In genomic region chr6:34875268-34875761, GRCm38 (mm10) we compare ENCODE assay signal across 8 mouse cellular contexts. TPM values are rescaled to one million over a fixed set of nuclear protein-coding genes. Genes with fewer than 3 reads are reported as not detected.
DNase-seq lines count a peak whose midpoint lies in the region; ATAC-seq lines count a peak whose summit lies in the region.

No protein-coding gene starts in this region.

- peaks cover 72% of the 10 kb centered on the region for H3K36me3 ChIP-seq in erythroblast, embryonic 14.5 days (ENCODE audit: control insufficient read depth)
- peaks cover 36% of the 10 kb centered on the region for H3K36me3 ChIP-seq in liver, embryonic 12.5 days
- peaks cover 16% of the 10 kb centered on the region for H3K36me3 ChIP-seq in forebrain, embryonic 13.5 days (ENCODE audit: poor library complexity, severe bottlenecking)

- H3K4me3 ChIP-seq in erythroblast, embryonic 14.5 days (replicated peaks), result peak overlapping the region; percentile 72
- H3K4me3 ChIP-seq in liver, embryonic 12.5 days, result peak overlapping the region; percentile 84
- H3K4me3 ChIP-seq in forebrain, embryonic 13.5 days, result no peak overlapping the region

- DNase-seq in gastrocnemius, adult 18-20 months (ENCODE audit: low spot score), result peak; percentile 33
- DNase-seq in gastrocnemius, postnatal 14 days, result no peak
- DNase-seq in 416B (ENCODE audit: low read depth), result peak; percentile 84
- DNase-seq in spleen, postnatal 36 days (ENCODE audit: low spot score in 2 of 2), result peak; percentile 81 to 82
- DNase-seq in urinary bladder, postnatal 36 days (ENCODE audit: low spot score in 2 of 2), result no peak

- peak overlapping the region; percentile 88 for H3K4me2 ChIP-seq in liver, embryonic 12.5 days
- H3K4me2 ChIP-seq in forebrain, embryonic 13.5 days, result no peak overlapping the region

- peak overlapping the region; percentile 95 for H3K27ac ChIP-seq in liver, embryonic 12.5 days
- H3K27ac ChIP-seq in forebrain, embryonic 13.5 days, result no peak overlapping the region; the same call in 1 of the 2 replicates

- peak; percentile 1; the same call in 1 of the 2 replicates for ATAC-seq in liver, embryonic 12.5 days
- ATAC-seq in forebrain, embryonic 13.5 days, result no peak

- H3K4me1 ChIP-seq in erythroblast, embryonic 14.5 days (ENCODE audit: control insufficient read depth), result peaks cover 80% of the 10 kb centered on the region
- peaks cover 81% of the 10 kb centered on the region for H3K4me1 ChIP-seq in liver, embryonic 12.5 days
- peaks cover 12% of the 10 kb centered on the region for H3K4me1 ChIP-seq in forebrain, embryonic 13.5 days

- 27% methylated on average over 15 of the region's 15 CpGs for WGBS in liver, embryonic 12.5 days (ENCODE audit: insufficient replicate concordance)
- WGBS in forebrain, embryonic 13.5 days, result 92% methylated on average over 15 of the region's 15 CpGs

- peak overlapping the region; percentile 93 for H3K9ac ChIP-seq in liver, embryonic 12.5 days
- no peak overlapping the region for H3K9ac ChIP-seq in forebrain, embryonic 13.5 days

- intact Hi-C loops in gastrocnemius, postnatal 14 days (cut with DNase I; ENCODE audit: low total_unique reads), result no loop called here

- no peaks in the 10 kb centered on the region for H3K27me3 ChIP-seq in erythroblast, embryonic 14.5 days (ENCODE audit: control insufficient read depth)
- H3K27me3 ChIP-seq in liver, embryonic 12.5 days (replicated peaks), result no peaks in the 10 kb centered on the region
- no peaks in the 10 kb centered on the region for H3K27me3 ChIP-seq in forebrain, embryonic 13.5 days

- no peaks in the 10 kb centered on the region for H3K9me3 ChIP-seq in erythroblast, embryonic 14.5 days (ENCODE audit: control insufficient read depth, low read length)
- H3K9me3 ChIP-seq in liver, embryonic 12.5 days (replicated peaks), result no peaks in the 10 kb centered on the region
- no peaks in the 10 kb centered on the region for H3K9me3 ChIP-seq in forebrain, embryonic 13.5 days (replicated peaks)

RNA-seq across cellular contexts. Expression of gene Cyren, which starts 2.5 kb away (rescaled TPM):
- 1 to 10 TPM; 2.8 to 3.7 TPM for total RNA-seq in gastrocnemius, adult 18-20 months (2021)
- total RNA-seq in gastrocnemius, postnatal 14 days (2021), result 1 to 10 TPM; 4.0 to 5.0 TPM
- 0.88 and 1.4 TPM in 2 replicates for polyA plus RNA-seq in erythroblast, embryonic 14.5 days (2012)
- 16.0 and 16.5 TPM in 2 replicates for polyA plus RNA-seq in liver, embryonic 12.5 days (2016; fragmentation: Nextera tagmentation; extraction: Ambion mirVana)
- 12.1 and 14.6 TPM in 2 replicates for polyA plus RNA-seq in forebrain, embryonic 13.5 days (2015; fragmentation: Nextera tagmentation; extraction: Ambion mirVana)

RNA-seq across cellular contexts. Expression of gene Tmem140, which starts 12.4 kb away (rescaled TPM):
- total RNA-seq in gastrocnemius, adult 18-20 months (2021), result 10 to 100 TPM; 30.5 to 42.8 TPM
- total RNA-seq in gastrocnemius, postnatal 14 days (2021), result 10 to 100 TPM; 12.7 to 15.5 TPM
- 0.01 TPM in 1 of 2 replicates, not detected in the other for polyA plus RNA-seq in erythroblast, embryonic 14.5 days (2012)
- 2.6 and 3.7 TPM in 2 replicates for polyA plus RNA-seq in liver, embryonic 12.5 days (2016; fragmentation: Nextera tagmentation; extraction: Ambion mirVana)
- 1.4 and 1.7 TPM in 2 replicates for polyA plus RNA-seq in forebrain, embryonic 13.5 days (2015; fragmentation: Nextera tagmentation; extraction: Ambion mirVana)

RNA-seq across cellular contexts. Expression of gene Wdr91, which starts 35.4 kb away (rescaled TPM):
- total RNA-seq in gastrocnemius, adult 18-20 months (2021), result 1 to 10 TPM; 4.7 to 6.4 TPM
- 1 to 10 TPM; 9.3 to 9.7 TPM for total RNA-seq in gastrocnemius, postnatal 14 days (2021)
- 6.8 and 7.5 TPM in 2 replicates for polyA plus RNA-seq in erythroblast, embryonic 14.5 days (2012)
- 14.2 and 18.6 TPM in 2 replicates for polyA plus RNA-seq in liver, embryonic 12.5 days (2016; fragmentation: Nextera tagmentation; extraction: Ambion mirVana)
- polyA plus RNA-seq in forebrain, embryonic 13.5 days (2015; fragmentation: Nextera tagmentation; extraction: Ambion mirVana), result 9.7 and 10.7 TPM in 2 replicates

RNA-seq across cellular contexts. Expression of gene Stra8, which starts 44.6 kb away (rescaled TPM):
- total RNA-seq in gastrocnemius, adult 18-20 months (2021), result not detected
- total RNA-seq in gastrocnemius, postnatal 14 days (2021), result not detected
- polyA plus RNA-seq in erythroblast, embryonic 14.5 days (2012), result not detected in 2 replicates
- polyA plus RNA-seq in liver, embryonic 12.5 days (2016; fragmentation: Nextera tagmentation; extraction: Ambion mirVana), result not detected in 2 replicates
- polyA plus RNA-seq in forebrain, embryonic 13.5 days (2015; fragmentation: Nextera tagmentation; extraction: Ambion mirVana), result not detected in 2 replicates

Comparison
In these comparisons a context has a peak if more than half of its experiments do, and no peak if none do; other contexts are left out.
1. DNase-seq: peak in gastrocnemius, adult 18-20 months (single experiment), 416B (single experiment) and spleen, postnatal 36 days (2 of 2); none in gastrocnemius, postnatal 14 days (single experiment) and urinary bladder, postnatal 36 days (0 of 2).